Mouse (Mus musculus) kidney, adult 18-20 months (tissue): ENCODE measurements around the gene Ptprd.
"Not testable (repeated sequence)": the region's sequence is repeated elsewhere in the genome, so short reads cannot be mapped to it uniquely, and the experiment has no call there.

Experiments used
- DNase-seq: peaks from one replicate; pipeline ENCODE4 v3.0.0; 2021

Gene Ptprd

DNA sequence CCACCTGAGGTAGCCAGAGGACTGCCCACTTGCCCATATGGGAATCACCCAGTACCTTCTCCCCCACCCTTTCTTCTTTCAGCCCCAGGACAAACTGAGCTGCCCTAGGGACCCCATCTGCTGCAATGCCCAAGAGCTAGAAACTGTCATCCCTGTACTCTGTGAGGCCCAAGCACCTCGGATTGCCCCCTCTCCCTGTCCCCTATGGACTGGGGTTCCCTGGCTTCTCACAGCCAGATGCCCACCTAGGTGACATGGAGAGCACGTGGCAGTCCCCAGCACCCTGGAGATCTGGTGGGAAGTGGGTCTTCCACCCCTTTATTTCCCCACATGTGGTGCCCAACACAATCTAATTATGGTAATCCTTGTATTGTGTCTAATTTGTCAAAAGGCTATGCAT is 331.5 kb downstream of the Ptprd start:
- no peak for DNase-seq

DNA sequence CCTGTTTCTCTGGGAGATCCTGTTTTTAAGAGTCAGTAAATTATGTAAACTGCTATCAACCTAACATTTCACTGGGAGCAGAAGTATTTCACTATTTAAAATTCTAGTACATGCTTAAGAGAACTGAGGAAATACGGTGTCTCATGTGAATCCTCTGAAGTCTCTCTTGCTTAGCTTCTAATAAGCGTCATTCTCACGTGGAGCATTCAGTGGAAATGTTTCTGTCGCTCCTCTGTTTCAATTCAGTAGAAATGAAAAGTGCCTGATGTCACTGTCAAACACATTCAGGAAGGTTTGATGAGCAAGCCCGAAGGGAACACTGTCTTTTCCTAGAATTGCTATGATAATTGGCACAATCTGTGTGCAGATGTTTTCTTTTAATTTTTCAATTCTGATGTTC is 350.5 kb downstream of the Ptprd start:
- no peak for DNase-seq

DNA sequence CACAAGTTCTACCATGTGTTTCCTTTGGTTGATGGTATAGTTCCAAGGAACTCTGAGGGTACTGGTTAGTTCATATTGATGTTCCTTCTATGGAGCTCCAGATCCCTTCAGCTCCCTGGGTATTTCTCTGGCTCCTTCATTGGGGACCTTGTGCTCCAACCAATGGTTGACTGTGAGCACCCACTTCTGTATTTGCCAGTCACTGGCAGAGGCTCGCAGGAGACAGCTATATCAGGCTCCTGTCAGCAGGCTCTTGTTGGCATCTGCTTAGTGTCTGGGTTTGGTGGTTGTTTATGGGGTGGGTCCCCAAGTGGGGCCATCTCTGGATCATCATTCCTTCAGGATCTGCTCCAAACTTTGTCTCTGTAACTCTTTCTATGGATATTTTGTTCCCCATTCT is 414.4 kb downstream of the Ptprd start:
- DNase-seq: not testable (repeated sequence)

DNA sequence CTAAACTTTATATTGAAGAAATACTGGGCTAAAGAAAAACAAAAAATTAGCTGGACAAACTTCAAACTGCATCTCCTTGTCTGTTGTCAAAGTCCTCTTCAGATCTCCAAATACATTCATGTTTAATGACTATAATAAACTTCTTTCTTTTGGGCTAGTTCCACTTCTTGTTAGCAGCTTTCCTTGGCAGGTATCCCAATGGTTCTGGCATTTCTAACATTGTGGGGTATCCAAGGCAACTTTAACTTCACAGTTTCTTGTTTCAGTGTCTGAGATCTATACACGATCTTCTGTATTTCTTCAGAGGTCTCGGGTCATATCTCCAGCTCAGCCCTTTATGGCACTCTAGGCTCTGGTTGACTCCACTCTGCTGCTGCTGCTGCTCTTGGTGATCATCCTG is 434.5 kb downstream of the Ptprd start:
- DNase-seq: no peak

DNA sequence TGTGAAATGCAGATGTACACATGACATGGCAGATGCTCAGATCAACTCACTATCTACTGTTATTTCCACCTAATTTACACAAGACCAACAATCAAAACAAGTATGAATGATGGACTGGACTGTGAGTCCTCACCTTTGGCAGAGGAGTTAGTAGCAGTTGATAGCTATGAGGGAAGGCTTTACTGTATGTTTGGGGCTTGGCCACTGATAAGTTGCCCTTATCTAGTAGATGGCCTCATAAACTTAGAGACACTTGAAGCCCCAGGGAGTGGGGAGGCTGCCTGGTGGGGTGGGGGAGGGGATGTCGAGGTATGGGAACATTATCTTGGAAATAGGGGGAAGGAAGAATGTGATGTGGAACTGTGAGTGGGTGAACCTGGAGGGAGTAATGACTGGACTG is 448.0 kb downstream of the Ptprd start:
- DNase-seq: no peak

DNA sequence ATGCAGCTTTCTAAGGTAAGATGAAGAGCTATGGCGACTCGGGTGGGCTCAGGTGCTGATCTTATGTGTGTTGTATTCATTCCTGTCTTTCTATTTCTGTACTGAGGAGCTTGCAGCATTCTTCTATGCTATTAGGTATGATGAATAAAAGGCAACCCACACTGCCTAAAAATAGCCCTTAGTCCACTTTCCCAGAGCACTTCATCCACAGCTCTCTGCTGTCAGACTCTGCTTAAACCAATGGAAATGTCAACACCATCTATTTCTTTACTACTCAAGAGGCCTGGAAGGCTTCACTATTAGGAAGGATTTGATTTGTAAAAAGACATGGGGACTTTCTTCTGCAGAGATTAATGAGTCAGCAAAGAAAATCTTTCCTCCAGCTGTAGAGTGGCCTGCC is 468.4 kb downstream of the Ptprd start:
- no peak for DNase-seq

DNA sequence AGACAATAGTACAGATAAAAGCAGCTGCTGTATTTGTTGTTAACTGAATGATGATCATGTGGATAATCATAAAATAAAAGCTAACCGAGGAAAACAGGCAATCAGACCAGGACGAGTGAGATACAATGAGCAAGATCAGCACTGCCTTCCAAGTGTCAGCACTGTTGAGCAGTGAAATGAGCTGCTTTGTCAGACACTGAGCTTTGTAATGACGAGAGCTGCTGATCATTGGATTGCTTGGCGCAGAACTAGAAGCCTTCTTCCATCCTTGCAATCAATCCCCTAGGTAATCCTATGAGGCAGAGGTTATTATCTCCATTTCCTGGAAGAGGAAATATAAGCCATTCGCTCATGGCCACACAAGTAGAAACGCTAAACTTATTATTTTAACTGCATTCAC is 489.9 kb downstream of the Ptprd start:
- no peak for DNase-seq

DNA sequence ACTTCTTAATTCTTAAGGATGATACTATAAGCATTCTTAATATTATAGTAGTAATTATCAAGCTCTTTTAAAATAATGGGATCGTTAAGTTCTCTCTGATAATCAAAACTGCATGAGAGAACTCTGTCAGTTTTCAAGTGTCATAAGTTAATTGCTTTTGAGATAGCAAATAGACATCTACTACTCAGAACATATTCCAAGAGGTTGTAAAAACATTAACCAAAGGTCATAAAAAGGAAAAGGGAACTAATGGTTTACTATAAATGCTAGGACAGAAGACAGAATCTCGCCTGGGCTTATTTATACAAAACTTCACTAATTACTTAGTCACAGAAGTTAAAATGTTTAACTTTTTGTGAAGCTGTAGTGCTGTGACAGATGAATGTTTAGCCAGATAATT is 494.0 kb downstream of the Ptprd start:
- DNase-seq: no peak

DNA sequence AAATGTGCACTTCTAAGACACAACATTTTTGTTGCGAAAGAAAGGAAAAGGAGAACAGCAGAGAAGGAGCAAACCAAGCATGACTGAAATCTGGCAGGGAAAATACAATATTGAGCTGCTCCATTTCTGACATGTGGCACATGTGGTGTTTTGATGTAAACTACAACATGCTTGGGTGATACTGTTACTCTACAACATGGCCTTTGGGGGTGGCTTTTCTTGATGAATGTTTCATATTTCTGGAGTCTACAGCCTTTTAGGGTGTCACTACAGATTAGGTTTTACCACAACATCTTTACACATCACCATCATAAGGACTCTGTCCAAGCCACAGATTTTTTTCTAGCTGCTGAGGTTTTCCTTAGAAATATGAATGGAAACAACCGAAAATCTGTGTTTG is 501.5 kb downstream of the Ptprd start:
- no peak for DNase-seq

DNA sequence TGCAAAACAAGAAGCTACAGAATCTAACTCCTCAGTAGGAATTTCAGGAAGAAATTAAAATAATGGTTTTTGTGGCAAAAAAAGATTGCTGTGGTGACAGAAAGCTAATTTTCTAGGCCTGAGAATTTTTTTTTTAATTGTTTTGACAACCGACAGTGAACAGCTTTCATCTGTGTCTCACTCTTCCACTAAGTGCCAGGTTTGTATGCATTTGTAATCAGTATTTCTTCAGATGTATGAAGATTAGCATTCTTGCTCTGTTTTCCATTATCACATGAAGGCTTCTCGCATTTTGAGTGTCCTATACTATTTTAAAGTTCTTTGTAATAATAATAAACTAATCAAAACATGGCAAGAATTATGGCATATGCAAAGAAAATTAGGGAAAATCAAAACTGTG is 513.5 kb downstream of the Ptprd start:
- no peak for DNase-seq

DNA sequence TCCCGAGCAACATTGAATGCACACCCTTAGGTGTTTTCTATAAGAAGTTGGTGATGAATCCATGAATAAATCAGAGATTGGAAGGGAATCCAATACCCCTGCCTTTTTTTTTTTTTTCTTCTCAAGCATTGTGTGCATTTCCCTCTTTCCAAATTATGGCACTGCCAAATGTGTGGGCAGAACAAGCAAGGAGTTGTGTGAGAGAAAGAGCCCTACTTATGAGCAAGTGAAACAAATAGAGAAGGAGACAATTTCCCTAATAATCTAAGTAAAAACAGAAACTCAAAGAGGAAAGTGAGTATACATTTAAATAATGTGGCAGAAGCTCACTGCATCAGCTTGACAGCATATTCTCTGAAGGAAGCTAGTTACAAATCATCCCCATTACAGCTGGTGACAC is 536.0 kb downstream of the Ptprd start:
- DNase-seq: no peak

DNA sequence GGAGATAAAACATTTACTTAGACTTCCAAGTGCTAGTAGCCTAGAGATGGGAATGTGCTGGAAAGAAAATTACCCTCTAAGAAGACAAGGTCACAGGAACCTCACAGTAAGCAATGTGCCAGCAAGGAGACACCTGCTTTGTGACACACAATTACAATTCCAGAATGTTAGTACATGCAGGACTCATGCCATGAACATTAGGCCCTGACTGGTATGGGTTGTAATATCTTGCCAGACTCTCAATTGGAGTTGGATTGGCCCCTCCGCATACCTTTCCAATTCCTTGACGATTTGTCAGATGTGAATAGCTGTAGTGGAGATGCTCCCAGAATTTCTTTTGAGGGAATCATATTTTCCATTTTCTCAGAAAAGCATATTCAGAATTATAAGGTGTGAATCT is 547.0 kb downstream of the Ptprd start:
- DNase-seq: no peak

DNA sequence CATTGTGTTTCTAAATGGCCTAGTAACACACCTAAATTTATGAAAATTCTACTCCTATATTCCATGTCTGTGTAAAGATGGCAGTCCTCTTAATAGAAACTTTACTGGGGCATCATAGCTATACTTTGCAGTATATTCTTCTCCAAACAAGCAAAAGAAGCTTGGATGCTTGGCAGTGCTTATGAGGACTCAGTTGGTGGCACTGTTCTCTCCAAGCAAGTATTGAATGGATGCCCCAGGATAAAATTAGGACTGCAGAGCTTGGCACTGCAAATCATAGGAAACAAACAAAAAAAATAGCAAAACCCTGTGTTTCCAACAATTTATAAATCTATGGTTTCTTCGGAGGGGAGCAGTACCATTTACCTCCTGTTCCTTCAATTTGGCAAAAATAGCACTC is 549.5 kb downstream of the Ptprd start:
- no peak for DNase-seq

DNA sequence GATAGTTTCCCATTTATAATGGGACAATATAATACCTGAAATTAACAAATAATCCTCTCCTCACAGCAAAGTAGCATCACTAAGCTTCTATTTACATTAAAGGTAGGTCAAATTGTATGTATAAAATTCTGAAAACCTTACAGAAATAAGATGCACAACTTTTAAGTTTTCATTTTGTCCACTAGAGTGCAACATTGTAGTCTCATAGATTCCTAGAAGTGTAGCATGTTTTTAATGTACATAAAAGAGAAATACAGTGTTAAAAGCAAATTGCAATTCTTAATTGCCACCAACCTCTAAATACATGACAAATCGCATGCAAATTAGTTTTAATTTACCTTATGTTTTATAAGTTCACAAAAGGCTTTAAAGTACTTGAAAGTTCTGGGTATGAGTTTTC is 556.1 kb downstream of the Ptprd start:
- DNase-seq: no peak

DNA sequence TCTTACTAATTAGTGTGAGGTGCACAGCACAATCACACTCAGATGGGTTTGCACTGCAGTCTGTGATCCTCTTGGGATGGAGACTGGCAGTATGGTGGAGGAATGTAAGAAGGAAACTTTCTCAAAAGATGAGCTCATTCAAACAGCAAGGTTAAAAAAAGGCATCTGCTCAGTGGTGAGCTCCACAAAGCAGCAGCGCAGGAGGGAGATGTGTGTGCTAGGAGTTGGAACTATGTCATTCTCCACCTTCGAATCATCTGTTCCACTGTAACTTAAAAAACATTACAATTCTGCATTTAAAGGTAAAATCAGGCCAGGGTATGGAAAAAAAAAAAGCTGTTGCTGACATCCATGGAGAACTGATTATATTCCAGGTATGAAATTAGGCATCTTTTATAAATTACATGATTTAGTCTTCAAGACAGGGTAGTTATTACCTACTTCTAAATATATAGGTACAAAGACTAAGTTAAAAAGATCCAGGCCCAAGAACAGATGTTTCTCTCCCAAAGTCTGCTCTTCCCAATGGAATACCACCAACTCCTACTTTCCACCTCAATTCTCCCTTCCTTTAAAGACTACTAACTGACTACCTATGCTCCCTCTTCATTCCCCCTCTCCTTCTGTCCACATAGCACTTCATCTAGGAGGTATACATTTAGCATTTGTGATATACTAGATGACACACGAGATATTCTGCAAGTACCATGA is 562.0 kb downstream of the Ptprd start:
- no peak for DNase-seq

DNA sequence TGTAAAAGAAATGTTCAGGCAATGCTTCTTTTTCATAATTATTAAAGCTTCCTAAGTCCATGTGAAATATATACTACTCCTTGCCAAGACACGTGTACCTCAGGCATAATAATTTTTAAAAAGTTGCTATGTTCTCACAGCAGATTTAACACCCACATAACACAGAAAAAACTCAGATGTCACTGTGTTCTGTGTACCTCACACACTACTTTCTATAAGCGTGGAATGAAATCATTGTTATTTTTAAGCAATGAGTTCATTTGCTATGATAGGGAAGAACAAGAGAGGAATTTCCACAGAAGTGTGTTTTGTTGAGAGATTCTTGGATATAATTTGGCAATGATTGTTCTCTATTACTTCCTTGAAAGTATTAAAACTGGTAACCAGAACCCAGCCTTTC is 562.9 kb downstream of the Ptprd start:
- no peak for DNase-seq

DNA sequence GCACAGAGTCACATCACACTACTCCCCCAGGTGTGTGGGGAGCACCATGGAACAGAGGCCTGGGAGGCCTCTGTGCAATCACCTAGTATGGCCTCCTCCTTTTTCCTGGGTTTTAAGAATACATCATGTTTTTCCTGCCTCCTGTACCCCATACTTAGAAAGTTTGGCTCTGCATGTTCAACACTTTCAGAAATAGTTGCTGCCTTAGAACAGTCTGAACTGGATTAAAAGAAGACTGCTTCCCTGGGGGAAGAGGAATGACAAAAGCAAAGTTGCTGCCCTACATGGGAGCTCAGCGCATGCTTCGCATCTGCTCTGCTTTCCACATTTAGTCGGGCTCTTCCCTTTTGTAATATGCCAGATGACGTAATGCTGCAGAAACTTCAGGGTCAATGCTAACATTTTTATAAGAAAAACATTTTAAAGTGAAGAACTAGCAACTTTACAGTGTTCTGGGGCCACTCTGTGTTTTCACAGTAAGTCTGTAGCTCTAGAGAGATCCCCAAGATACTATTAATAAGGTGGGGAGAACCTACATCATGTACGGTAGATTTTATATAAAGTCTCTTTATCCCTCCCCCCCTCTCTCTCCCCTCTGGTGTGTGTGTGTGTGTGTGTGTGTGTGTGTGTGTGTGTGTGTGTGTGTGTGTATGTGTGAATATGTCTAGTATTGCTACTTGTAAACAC is 564.2 kb downstream of the Ptprd start:
- no peak for DNase-seq

DNA sequence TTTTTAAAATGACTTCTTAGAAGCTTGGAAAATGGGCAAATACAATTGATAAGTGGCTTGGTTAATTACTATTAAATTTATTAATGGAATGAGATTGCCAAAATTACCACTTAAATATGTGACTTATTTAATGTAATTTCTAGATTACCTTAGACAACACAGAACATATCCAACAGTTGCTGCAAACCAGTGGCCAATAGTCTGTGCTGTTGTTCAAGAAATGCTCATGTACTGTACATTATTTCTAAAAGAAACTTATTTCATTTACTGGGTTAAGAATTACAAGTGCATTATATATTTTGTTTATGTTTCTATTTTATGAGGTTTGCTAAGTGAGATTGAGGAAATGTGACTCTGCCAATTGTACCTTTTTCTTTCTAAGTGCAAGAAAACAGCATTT is 567.3 kb downstream of the Ptprd start:
- no peak for DNase-seq

DNA sequence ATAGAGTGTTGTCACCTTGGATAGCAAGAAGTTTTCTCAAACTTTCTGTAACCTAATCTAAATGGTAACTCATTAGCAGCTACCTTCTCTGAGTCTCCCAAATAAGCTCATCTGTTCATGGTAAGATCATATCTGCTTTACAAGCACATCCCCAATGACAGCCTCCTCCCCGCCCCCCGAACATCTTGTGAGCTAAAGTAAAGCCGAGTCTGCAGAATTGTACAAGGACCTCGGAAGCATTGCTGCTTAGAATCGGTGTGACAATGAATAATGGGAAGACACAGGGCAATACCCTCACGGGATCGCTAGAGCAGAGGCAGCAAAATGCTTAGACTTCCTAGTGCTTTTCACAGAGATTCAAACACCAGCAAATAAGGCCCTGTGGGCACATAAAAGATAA is 571.7 kb downstream of the Ptprd start:
- DNase-seq: no peak

DNA sequence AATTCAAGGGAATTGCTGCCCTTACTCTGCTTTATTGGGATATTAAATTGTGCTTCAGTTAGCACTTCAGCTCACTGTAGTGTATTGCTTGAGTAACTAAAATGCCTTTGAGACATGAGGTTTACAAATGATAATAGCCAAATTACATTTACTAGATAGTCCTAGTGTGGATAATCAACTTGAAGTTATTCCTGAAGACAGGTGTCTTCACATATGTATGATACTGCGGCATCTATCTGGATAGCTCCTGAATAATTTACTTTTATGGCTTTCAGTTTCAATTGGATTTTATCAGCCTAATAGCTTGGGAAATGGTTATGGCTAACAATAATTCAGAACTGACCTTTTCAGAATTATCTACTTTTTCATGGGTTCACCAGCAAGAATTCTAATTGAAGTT is 598.6 kb downstream of the Ptprd start:
- no peak for DNase-seq

DNA sequence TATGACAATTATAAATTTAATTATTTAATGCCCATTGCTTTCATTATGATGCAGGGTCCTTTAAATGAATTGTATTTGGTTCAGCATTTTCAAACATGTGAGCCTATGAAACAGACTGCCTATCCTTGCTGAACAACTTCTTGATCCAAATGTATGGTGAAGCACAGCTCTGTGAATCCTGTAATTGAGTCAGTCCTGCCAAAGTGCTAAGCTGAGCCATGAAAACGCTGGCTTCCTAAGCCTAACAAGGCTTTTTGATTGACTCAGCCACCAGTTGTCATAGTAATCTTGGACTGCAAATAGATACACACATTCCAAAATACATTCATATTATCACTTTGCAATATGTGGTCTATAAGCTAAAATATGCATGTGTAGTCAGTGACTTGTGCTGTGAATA is 625.1 kb downstream of the Ptprd start:
- DNase-seq: no peak

DNA sequence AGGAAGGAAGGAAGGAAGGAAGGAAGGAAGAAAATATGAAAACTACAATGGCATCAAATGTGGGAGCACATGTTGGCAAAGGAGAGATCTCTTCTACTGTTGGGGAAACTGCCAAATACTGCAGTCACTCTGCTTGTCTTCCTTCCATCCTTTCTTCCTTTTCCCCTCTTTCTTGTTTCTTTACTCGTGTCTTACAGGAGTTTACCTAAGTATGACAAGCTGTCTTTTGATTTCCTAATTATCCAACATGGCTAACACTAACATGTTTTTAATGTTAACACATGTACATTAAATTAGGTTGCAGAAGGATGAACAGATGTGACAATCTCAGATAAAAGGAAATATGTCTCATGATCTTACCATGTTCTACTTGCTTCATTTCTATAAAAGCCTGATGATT is 625.5 kb downstream of the Ptprd start:
- no peak for DNase-seq

DNA sequence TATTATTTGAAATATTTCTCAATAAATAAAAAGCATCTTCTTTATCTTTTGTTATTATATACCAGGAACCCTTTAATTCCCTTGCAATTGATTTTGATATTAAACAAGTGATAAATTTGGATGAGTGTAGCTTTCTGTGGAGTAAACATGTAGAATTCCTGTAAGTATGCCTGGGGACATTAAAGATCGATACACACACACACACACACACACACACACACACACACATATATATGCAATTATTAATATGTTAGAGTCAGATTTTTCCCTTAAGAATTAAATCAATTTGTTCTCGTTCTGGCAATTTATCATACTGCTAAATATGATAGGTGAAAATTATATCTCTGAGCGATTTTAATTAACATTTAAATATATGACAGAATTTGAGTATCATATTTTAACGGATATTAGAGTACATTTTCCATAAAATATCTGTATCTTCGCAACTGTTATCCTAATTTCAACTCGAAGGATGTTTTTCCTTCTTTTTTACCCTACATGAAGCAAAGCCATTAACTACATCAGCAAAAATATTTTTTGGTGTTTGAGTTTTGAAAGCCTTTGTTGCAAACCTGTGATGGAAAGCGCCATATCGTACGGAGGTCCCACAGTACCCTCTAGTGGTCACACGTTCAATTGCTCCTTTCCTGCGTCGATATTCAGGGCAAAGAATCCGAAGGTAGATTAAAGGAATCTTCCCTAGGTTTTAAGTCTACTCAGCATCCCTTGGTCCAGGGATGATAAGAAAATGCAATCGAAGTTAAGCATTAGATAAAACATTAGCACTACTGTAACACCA is 653.2 kb downstream of the Ptprd start:
- peak; percentile 20 for DNase-seq

DNA sequence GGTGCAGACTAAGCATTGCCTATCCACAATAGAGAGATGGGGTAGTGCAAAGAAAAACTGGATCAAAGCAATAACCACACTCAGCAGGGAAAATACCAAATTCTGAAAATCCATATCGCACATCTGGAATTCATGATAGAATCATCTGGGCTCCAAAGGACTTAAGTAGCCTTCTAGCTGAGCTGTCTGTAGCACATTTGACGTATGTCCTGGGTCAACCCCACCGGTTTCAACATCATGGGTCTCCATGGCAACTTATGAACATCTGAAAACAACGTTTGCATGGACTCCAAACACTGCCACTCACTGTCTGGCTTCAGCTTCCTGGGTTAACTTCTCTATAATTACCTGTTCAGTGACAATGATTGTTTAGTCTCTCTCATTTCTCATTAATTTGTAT is 655.9 kb downstream of the Ptprd start:
- no peak for DNase-seq
